Mouse (Mus musculus) olfactory bulb, adult 2 months (tissue): ENCODE measurements at regions not wholly inside any gene's neighbourhood (a gene's known extent, or its start where the extent isn't known, plus 50 kb on each side); places are given as distances from the start of the nearest gene placed in this dataset.

ENCODE experiments used
- CTCF ChIP-seq: fragments of 200-500 bp; IDR thresholded peaks from 2 replicates; pipeline ENCODE4 v1.5.1; 2012; ENCODE audit warnings: low read depth, mild to moderate bottlenecking, low read length, moderate library complexity; ENCODE audit not compliant: insufficient read depth
- POLR2A ChIP-seq: fragments of 200-500 bp; IDR thresholded peaks from 2 replicates; pipeline ENCODE4 v1.6.1; 2012; ENCODE audit warnings: mild to moderate bottlenecking, low read depth, low read length, moderate library complexity; ENCODE audit not compliant: insufficient read depth

- TF ChIP-seq CTCF: no peak
- TF ChIP-seq POLR2A: no peak
Measured at GRCm38 (mm10) chr9:122617793-122618192, 129.4 kb upstream of the Topaz1 start.
